Comparison of ENCODE assay signal across 10 mouse cellular contexts in the genomic region with DNA sequence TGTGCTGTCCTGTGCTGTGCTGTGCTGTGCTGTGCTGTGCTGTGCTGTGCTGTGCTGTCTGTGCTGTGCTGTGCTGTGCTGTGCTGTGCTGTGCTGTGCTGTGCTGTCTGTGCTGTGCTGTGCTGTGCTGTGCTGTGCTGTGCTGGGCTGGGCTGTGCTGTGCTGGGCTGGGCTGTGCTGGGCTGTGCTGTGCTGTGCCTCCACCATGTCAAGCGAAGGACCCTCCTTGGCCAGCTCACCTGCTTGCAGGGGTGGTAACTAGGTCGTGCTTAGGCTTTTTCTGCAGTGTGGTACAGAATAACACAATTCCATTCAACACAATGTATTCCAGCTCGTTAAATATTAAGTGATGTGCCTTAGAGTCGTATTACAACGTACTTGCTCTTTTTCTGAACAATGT. TPM values are rescaled to one million over a fixed set of nuclear protein-coding genes. Genes with fewer than 3 reads are reported as not detected.
DNase-seq lines count a peak whose midpoint lies in the region; TF ChIP-seq lines count a peak whose summit lies in the region.
"Not testable (repeated sequence)": the region's sequence is repeated elsewhere in the genome, so short reads cannot be mapped to it uniquely, and the experiment has no call there.
"Had no signal": no experiment of that assay in that cellular context is flagged by ENCODE, and none has a peak within 500 bp of the region (broad histone marks: within the 10 kb centered on the region; RNA-seq: fewer than 3 reads in every experiment).

No protein-coding gene starts in this region.

- not testable (repeated sequence) for H3K36me3 ChIP-seq in thymus, adult 2 months (ENCODE audit: control insufficient read depth, insufficient read depth, low read length)

- WGBS in thymus, adult 2 months, result 72% methylated on average over 5 of the region's 5 CpGs

- H3K4me1 ChIP-seq in thymus, adult 2 months (replicated peaks; ENCODE audit: control insufficient read depth, insufficient read depth, low read length), result peaks cover 65% of the 10 kb centered on the region

- H3K27me3 ChIP-seq in thymus, adult 2 months (ENCODE audit: control insufficient read depth, insufficient read depth, low read length), result not testable (repeated sequence)

- not testable (repeated sequence) for H3K4me3 ChIP-seq in thymus, adult 2 months (ENCODE audit: control insufficient read depth, insufficient read depth, low read length)

- TF ChIP-seq CTCF in thymus, adult 2 months (IDR thresholded peaks at IDR 0.05; ENCODE audit: borderline replicate concordance, control insufficient read depth, extremely low read depth, insufficient read depth, low read length, poor library complexity), result not testable (repeated sequence)

- TF ChIP-seq POLR2A in thymus, adult 2 months (IDR thresholded peaks at IDR 0.05; ENCODE audit: control insufficient read depth, extremely low read depth, insufficient read depth, low read length, poor library complexity), result not testable (repeated sequence)

- peak overlapping the region; percentile 93 for H3K27ac ChIP-seq in thymus, adult 2 months (ENCODE audit: control insufficient read depth, insufficient read depth, low read length)

- not testable (repeated sequence) for DNase-seq in thymus, adult 2 months
- peak; percentile 58 for DNase-seq in thymus, postnatal 14 days
- peak; percentile 51 for DNase-seq in thymus, postnatal 25 days
- DNase-seq in thymus, postnatal 36 days, result peak; percentile 42 to 55
- DNase-seq in thymus, postnatal 4 days, result peak; percentile 48

RNA-seq across cellular contexts. Expression of gene Gm525, which starts 8.3 kb away (rescaled TPM):
- 25.8 and 35.9 TPM in 2 replicates for polyA plus RNA-seq in thymus, adult 2 months (2012; rRNA removed)
- polyA plus RNA-seq: activated CD4-positive, CD25-positive, alpha-beta regulatory T cell, adult 4 months; C2C12; CD4-positive, CD25-positive, alpha-beta regulatory T cell, adult 4 months; G1E; Patski had no signal

RNA-seq across cellular contexts. Expression of gene Dgke, which starts 15.3 kb away (rescaled TPM):
- polyA plus RNA-seq in thymus, adult 2 months (2012; rRNA removed), result 81.2 and 84.0 TPM in 2 replicates
